Mouse (Mus musculus): ENCODE data around the gene Lct.
A peak's percentile ranks its signal among the peaks of the same experiment; 100 is the strongest.

GRCm38 (mm10) chr1:128281753-128282152, 46.4 kb downstream of the Lct start:
- TF ChIP-seq CTCF (IDR thresholded peaks at IDR 0.05; ENCODE audit: low read depth) (peak; percentile 43), EP300 (IDR thresholded peaks at IDR 0.05; ENCODE audit: low read depth) (no peak)

All from liver, postnatal 0 days (tissue).